Mouse (Mus musculus): Measurements from ENCODE around the gene Rasgef1b. TPM values are rescaled to one million over a fixed set of nuclear protein-coding genes. Genes with fewer than 3 reads are reported as not detected.
"Not testable (repeated sequence)": the region's sequence is repeated elsewhere in the genome, so short reads cannot be mapped to it uniquely, and the experiment has no call there.

Gene Rasgef1b
- polyA plus RNA-seq, 1 experiment: 63.5 TPM

- TF ChIP-seq POLR2A (IDR thresholded peaks at IDR 0.05; ENCODE audit: extremely low read depth, insufficient read depth, low read length) (no peak), CTCF (IDR thresholded peaks at IDR 0.05; ENCODE audit: extremely low read depth, insufficient read depth, low read length) (no peak)
- Histone ChIP-seq H3K4me1 (ENCODE audit: control insufficient read depth, insufficient read depth, low read length) (peaks cover 2% of the 10 kb centered on the region), H3K27ac (ENCODE audit: insufficient read depth, low read length) (no peak overlapping the region), H3K4me3 (ENCODE audit: insufficient read depth, low read length) (no peak overlapping the region)
Observed at GRCm38 (mm10) chr5:99232410-99232809, 496.5 kb downstream of the Rasgef1b start.

- H3K4me3 ChIP-seq (ENCODE audit: insufficient read depth, low read length): no peak overlapping the region
- H3K4me1 ChIP-seq (ENCODE audit: control insufficient read depth, insufficient read depth, low read length): peaks cover 2% of the 10 kb centered on the region
- no peak overlapping the region for H3K27ac ChIP-seq (ENCODE audit: insufficient read depth, low read length)
- TF ChIP-seq CTCF (IDR thresholded peaks at IDR 0.05; ENCODE audit: extremely low read depth, insufficient read depth, low read length): no peak
- TF ChIP-seq POLR2A (IDR thresholded peaks at IDR 0.05; ENCODE audit: extremely low read depth, insufficient read depth, low read length): no peak
Observed at GRCm38 (mm10) chr5:99230476-99230875, 498.4 kb downstream of the Rasgef1b start.

- Histone ChIP-seq H3K4me3 (ENCODE audit: insufficient read depth, low read length) (no peak overlapping the region), H3K4me1 (ENCODE audit: control insufficient read depth, insufficient read depth, low read length) (peaks cover 2% of the 10 kb centered on the region), H3K27ac (ENCODE audit: insufficient read depth, low read length) (no peak overlapping the region)
- no peak for TF ChIP-seq POLR2A (IDR thresholded peaks at IDR 0.05; ENCODE audit: extremely low read depth, insufficient read depth, low read length)
- TF ChIP-seq CTCF (IDR thresholded peaks at IDR 0.05; ENCODE audit: extremely low read depth, insufficient read depth, low read length): no peak
Observed at GRCm38 (mm10) chr5:99227361-99227760, 501.5 kb downstream of the Rasgef1b start.

GRCm38 (mm10) chr5:99224571-99225011, 504.3 kb downstream of the Rasgef1b start:
- H3K27ac ChIP-seq (ENCODE audit: insufficient read depth, low read length): no peak overlapping the region
- TF ChIP-seq POLR2A (IDR thresholded peaks at IDR 0.05; ENCODE audit: extremely low read depth, insufficient read depth, low read length): no peak
- no peak for TF ChIP-seq CTCF (IDR thresholded peaks at IDR 0.05; ENCODE audit: extremely low read depth, insufficient read depth, low read length)
- no peak overlapping the region for H3K4me3 ChIP-seq (ENCODE audit: insufficient read depth, low read length)
- H3K4me1 ChIP-seq (ENCODE audit: control insufficient read depth, insufficient read depth, low read length): peaks cover 2% of the 10 kb centered on the region

GRCm38 (mm10) chr5:99223869-99224498, 504.9 kb downstream of the Rasgef1b start:
- Histone ChIP-seq H3K27ac (ENCODE audit: insufficient read depth, low read length) (no peak overlapping the region), H3K4me3 (ENCODE audit: insufficient read depth, low read length) (no peak overlapping the region), H3K4me1 (ENCODE audit: control insufficient read depth, insufficient read depth, low read length) (peaks cover 2% of the 10 kb centered on the region)
- no peak for TF ChIP-seq POLR2A (IDR thresholded peaks at IDR 0.05; ENCODE audit: extremely low read depth, insufficient read depth, low read length)
- no peak for TF ChIP-seq CTCF (IDR thresholded peaks at IDR 0.05; ENCODE audit: extremely low read depth, insufficient read depth, low read length)

GRCm38 (mm10) chr5:99218385-99218784, 510.5 kb downstream of the Rasgef1b start:
- Histone ChIP-seq H3K27ac (ENCODE audit: insufficient read depth, low read length) (no peak overlapping the region), H3K4me1 (ENCODE audit: control insufficient read depth, insufficient read depth, low read length) (peaks cover 11% of the 10 kb centered on the region; the same call in 1 of the 2 replicates)

GRCm38 (mm10) chr5:99216588-99217152, 512.2 kb downstream of the Rasgef1b start:
- H3K4me3 ChIP-seq (ENCODE audit: insufficient read depth, low read length); H3K27ac ChIP-seq (ENCODE audit: insufficient read depth, low read length): not testable (repeated sequence)
- H3K4me1 ChIP-seq (ENCODE audit: control insufficient read depth, insufficient read depth, low read length): peaks cover 11% of the 10 kb centered on the region; the same call in 1 of the 2 replicates

More at GRCm38 (mm10) chr5:99218385-99218784, 510.5 kb downstream of the Rasgef1b start:
- H3K4me3 ChIP-seq (ENCODE audit: insufficient read depth, low read length): no peak overlapping the region
- TF ChIP-seq CTCF (IDR thresholded peaks at IDR 0.05; ENCODE audit: extremely low read depth, insufficient read depth, low read length) (no peak), POLR2A (IDR thresholded peaks at IDR 0.05; ENCODE audit: extremely low read depth, insufficient read depth, low read length) (no peak)

- H3K4me1 ChIP-seq (ENCODE audit: control insufficient read depth, insufficient read depth, low read length): peaks cover 11% of the 10 kb centered on the region; the same call in 1 of the 2 replicates
- H3K4me3 ChIP-seq (ENCODE audit: insufficient read depth, low read length): no peak overlapping the region
- TF ChIP-seq POLR2A (IDR thresholded peaks at IDR 0.05; ENCODE audit: extremely low read depth, insufficient read depth, low read length): no peak
- TF ChIP-seq CTCF (IDR thresholded peaks at IDR 0.05; ENCODE audit: extremely low read depth, insufficient read depth, low read length): no peak
- H3K27ac ChIP-seq (ENCODE audit: insufficient read depth, low read length): 0 out of 2 replicates have a peak overlapping the region, but pooled peaks have one; percentile 37
Observed at GRCm38 (mm10) chr5:99215207-99216157, 513.4 kb downstream of the Rasgef1b start.

GRCm38 (mm10) chr5:99214400-99214799, 514.5 kb downstream of the Rasgef1b start:
- peaks cover 11% of the 10 kb centered on the region; the same call in 1 of the 2 replicates for H3K4me1 ChIP-seq (ENCODE audit: control insufficient read depth, insufficient read depth, low read length)
- H3K4me3 ChIP-seq (ENCODE audit: insufficient read depth, low read length): no peak overlapping the region
- H3K27ac ChIP-seq (ENCODE audit: insufficient read depth, low read length): 0 out of 2 replicates have a peak overlapping the region, but pooled peaks have one; percentile 51
- no peak for TF ChIP-seq CTCF (IDR thresholded peaks at IDR 0.05; ENCODE audit: extremely low read depth, insufficient read depth, low read length)
- TF ChIP-seq POLR2A (IDR thresholded peaks at IDR 0.05; ENCODE audit: extremely low read depth, insufficient read depth, low read length): no peak

Measured in cortical plate, adult 2 months (tissue).